Mouse (Mus musculus) MEL (cell line): ENCODE results near the gene Cwc25. TPM values are rescaled to one million over a fixed set of nuclear protein-coding genes. Genes with fewer than 3 reads are reported as not detected.

Experiments used
- DNase-seq: peaks from one replicate; pipeline ENCODE4 v3.0.0; 2011; ENCODE audit warnings: low read depth, low spot score
- H3K27ac ChIP-seq: 2 replicates; pipeline ENCODE4 v1.5.1; 2012; ENCODE audit warnings: low read depth, mild to moderate bottlenecking, control low read depth, low read length, moderate library complexity; ENCODE audit not compliant: control insufficient read depth
- H3K27me3 ChIP-seq, 2 experiments: fragments of 150-350 bp in 1 of 2; sonication (generic) in 1 of 2; 2 replicates each; pipeline ENCODE4 v1.6.1; 2012; ENCODE audit warnings: low read length in 2 of 2, mild to moderate bottlenecking in 2 of 2, improper control_type of control experiment in 1 of 2, moderate library complexity in 1 of 2; ENCODE audit not compliant: insufficient read depth in 2 of 2, control insufficient read depth in 1 of 2
- H3K36me3 ChIP-seq, 2 experiments: 2 replicates each; pipeline ENCODE4 v1.6.1; 2012 to 2014; ENCODE audit warnings: low read length in 2 of 2, improper control_type of control experiment in 1 of 2, inconsistent platforms in 1 of 2, mild to moderate bottlenecking in 1 of 2; ENCODE audit not compliant: insufficient read depth in 2 of 2, control insufficient read depth in 1 of 2
- H3K4me1 ChIP-seq, 2 experiments: fragments of 150-350 bp in 1 of 2; sonication (generic) in 1 of 2; 2 replicates each; pipeline ENCODE4 v1.6.1; 2012; ENCODE audit warnings: low read length in 2 of 2, improper control_type of control experiment in 1 of 2, mild to moderate bottlenecking in 1 of 2; ENCODE audit not compliant: insufficient read depth in 2 of 2, control insufficient read depth in 1 of 2
- H3K4me3 ChIP-seq, 2 experiments: fragments of 150-350 bp in 1 of 2; sonication (generic) in 1 of 2; 2 replicates each; pipeline ENCODE4 v1.5.1; 2012; ENCODE audit warnings: low read depth in 2 of 2, low read length in 2 of 2, mild to moderate bottlenecking in 2 of 2, moderate library complexity in 2 of 2, control low read depth in 1 of 2, improper control_type of control experiment in 1 of 2; ENCODE audit not compliant: control insufficient read depth in 1 of 2, insufficient read depth in 1 of 2
- H3K79me2 ChIP-seq: 2 replicates; pipeline ENCODE4 v1.6.1; 2012; ENCODE audit warnings: mild to moderate bottlenecking, low read length, moderate library complexity; ENCODE audit not compliant: control insufficient read depth, poor library complexity, insufficient read depth
- H3K9ac ChIP-seq: 2 replicates; pipeline ENCODE4 v1.6.1; 2012; ENCODE audit warnings: low read depth, mild to moderate bottlenecking, control low read depth, low read length, moderate library complexity; ENCODE audit not compliant: control insufficient read depth, poor library complexity, severe bottlenecking
- H3K9me3 ChIP-seq: fragments of 150-350 bp; sonication (generic); replicated peaks from 2 replicates; pipeline ENCODE4 v1.6.1; 2012; ENCODE audit warnings: mild to moderate bottlenecking, low read length, improper control_type of control experiment, moderate library complexity; ENCODE audit not compliant: insufficient read depth
- CTCF ChIP-seq, 3 experiments: IDR thresholded peaks in 2 of 3; conservative IDR thresholded peaks in 1 of 3; 2 replicates each; pipeline ENCODE4 v1.5.1; 2011 to 2012; ENCODE audit warnings: low read length in 3 of 3, low read depth in 2 of 3, mild to moderate bottlenecking in 2 of 3, improper control_type of control experiment in 1 of 3, inconsistent platforms in 1 of 3, mixed read lengths in 1 of 3, moderate library complexity in 1 of 3; ENCODE audit not compliant: control insufficient read depth in 1 of 3, insufficient read depth in 1 of 3, poor library complexity in 1 of 3, severe bottlenecking in 1 of 3
- EP300 ChIP-seq, 2 experiments: IDR thresholded peaks; 2 replicates each; pipeline ENCODE4 v1.6.1; 2011; ENCODE audit warnings: improper control_type of control experiment in 2 of 2, low read length in 2 of 2, low read depth in 1 of 2, mild to moderate bottlenecking in 1 of 2
- GATA1 ChIP-seq: IDR thresholded peaks from 2 replicates; pipeline ENCODE4 v1.6.1; 2011; ENCODE audit warnings: low read depth, low read length, improper control_type of control experiment
- KAT2A ChIP-seq: conservative IDR thresholded peaks from 2 replicates; pipeline ENCODE4 v1.6.1; 2012; ENCODE audit warnings: low read depth, low read length, improper control_type of control experiment, inconsistent platforms
- MEF2A ChIP-seq: IDR thresholded peaks from 2 replicates; pipeline ENCODE4 v1.6.1; 2014; ENCODE audit warnings: low read depth, mild to moderate bottlenecking, inconsistent platforms, low read length, improper control_type of control experiment; ENCODE audit not compliant: poor library complexity, insufficient replicate concordance, severe bottlenecking; ENCODE audit errors: extremely low read depth
- MXI1 ChIP-seq: IDR thresholded peaks from 2 replicates; pipeline ENCODE4 v1.6.1; 2011; ENCODE audit warnings: mild to moderate bottlenecking, low read depth, low read length, improper control_type of control experiment
- MYB ChIP-seq: IDR thresholded peaks from 2 replicates; pipeline ENCODE4 v1.6.1; 2011; ENCODE audit warnings: mild to moderate bottlenecking, low read depth, low read length, improper control_type of control experiment
- POLR2A ChIP-seq, 2 experiments: IDR thresholded peaks; 2 replicates each; pipeline ENCODE4 v1.6.1; 2011 to 2012; ENCODE audit warnings: low read length in 2 of 2, mild to moderate bottlenecking in 2 of 2, control low read depth in 1 of 2, improper control_type of control experiment in 1 of 2, low read depth in 1 of 2, moderate library complexity in 1 of 2; ENCODE audit not compliant: control insufficient read depth in 1 of 2, insufficient read depth in 1 of 2, poor library complexity in 1 of 2
- POLR2AphosphoS2 ChIP-seq: IDR thresholded peaks from 2 replicates; pipeline ENCODE4 v1.6.1; 2011; ENCODE audit warnings: low read length, improper control_type of control experiment
- POLR2AphosphoS5 ChIP-seq: IDR thresholded peaks from 2 replicates; pipeline ENCODE4 v1.6.1; 2012; ENCODE audit warnings: low read depth, borderline replicate concordance, mild to moderate bottlenecking, inconsistent platforms, low read length, moderate library complexity, mixed read lengths
- RCOR1 ChIP-seq: IDR thresholded peaks from 2 replicates; pipeline ENCODE4 v1.6.1; 2012; ENCODE audit warnings: low read depth, mild to moderate bottlenecking, inconsistent platforms, low read length, improper control_type of control experiment
- TCF12 ChIP-seq: IDR thresholded peaks from 2 replicates; pipeline ENCODE4 v1.6.1; 2014; ENCODE audit warnings: low read depth, mild to moderate bottlenecking, inconsistent platforms, low read length, improper control_type of control experiment, moderate library complexity
- USF1 ChIP-seq: IDR thresholded peaks from 2 replicates; pipeline ENCODE4 v1.6.1; 2014; ENCODE audit warnings: low read depth, mild to moderate bottlenecking, inconsistent platforms, low read length, improper control_type of control experiment, moderate library complexity
- ZC3H11A ChIP-seq: IDR thresholded peaks from 2 replicates; pipeline ENCODE4 v1.6.1; 2012; ENCODE audit warnings: low read depth, mild to moderate bottlenecking, inconsistent platforms, low read length, improper control_type of control experiment
- ZNF384 ChIP-seq: IDR thresholded peaks from 2 replicates; pipeline ENCODE4 v1.6.1; 2012; ENCODE audit warnings: low read depth, mild to moderate bottlenecking, inconsistent platforms, low read length, improper control_type of control experiment
- polyA plus RNA-seq, 2 experiments: library from polyadenylated mRNA; stranded (reverse) in 1 of 2; unstranded in 1 of 2; fragments of >175 nt in 1 of 2; fragments of >200 nt in 1 of 2; gene quantifications; 2 replicates each; pipeline versions ENCODE4 v1.2.1 to v1.2.4; 2012; ENCODE audit warnings: low replicate concordance in 2 of 2, low read depth in 1 of 2; ENCODE audit not compliant: insufficient read length in 2 of 2, insufficient read depth in 1 of 2, missing spikeins in 1 of 2
- total RNA-seq: library from RNA; depleted of rRNA; stranded (reverse); fragments of 300-350 nt; gene quantifications from 2 replicates; pipeline ENCODE4 v1.2.3, GENCODE M21; 2012

Gene Cwc25
- total and polyA plus RNA-seq, 3 experiments: 16.7 to 20.8 TPM; not detected in 1

DNA sequence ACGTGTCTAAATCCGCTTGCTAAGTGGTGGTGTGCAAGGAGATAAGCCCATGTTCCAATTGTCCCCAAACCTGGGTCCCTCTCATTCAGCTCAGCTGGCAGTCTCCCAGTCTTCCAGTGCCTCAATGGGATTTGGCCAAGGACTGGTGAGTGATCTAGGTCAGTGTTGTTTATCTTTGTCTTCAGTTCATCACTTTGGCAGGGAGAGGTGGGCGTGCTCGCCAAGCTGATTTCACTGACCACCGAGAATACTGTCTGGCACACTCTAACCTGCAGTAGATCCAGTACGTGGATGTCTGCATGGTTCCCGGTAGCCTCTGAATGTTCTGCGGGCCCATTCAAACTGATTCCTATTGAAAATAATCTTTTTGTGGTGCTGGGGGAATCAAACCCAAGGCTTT is 52.5 kb downstream of the Cwc25 start:
- Histone ChIP-seq H3K4me1 (peaks cover 0 to 3% of the 10 kb centered on the region in 2 experiments; a peak in 2 of 4 replicates), H3K9me3 (no peaks in the 10 kb centered on the region), H3K27me3 (no peaks in the 10 kb centered on the region), H3K36me3 (peaks cover 3 to 9% of the 10 kb centered on the region in 2 experiments; a peak in 2 of 4 replicates), H3K27ac (no peak overlapping the region), H3K4me3 (no peak overlapping the region), H3K9ac (no peak overlapping the region), H3K79me2 (0 out of 2 replicates have a peak, but pooled peaks cover 1% of the 10 kb centered on the region)
- no peak for TF ChIP-seq POLR2A (IDR thresholded peaks at IDR 0.05; ENCODE audit: control insufficient read depth in 1 of 2, insufficient read depth in 1 of 2, low read depth in 1 of 2, low read length in 2 of 2, poor library complexity in 1 of 2)
- no peak for TF ChIP-seq GATA1
- no peak for TF ChIP-seq MYB
- TF ChIP-seq POLR2AphosphoS2: peak; percentile 75; the same call in 1 of the 2 replicates
- DNase-seq: no peak

DNA sequence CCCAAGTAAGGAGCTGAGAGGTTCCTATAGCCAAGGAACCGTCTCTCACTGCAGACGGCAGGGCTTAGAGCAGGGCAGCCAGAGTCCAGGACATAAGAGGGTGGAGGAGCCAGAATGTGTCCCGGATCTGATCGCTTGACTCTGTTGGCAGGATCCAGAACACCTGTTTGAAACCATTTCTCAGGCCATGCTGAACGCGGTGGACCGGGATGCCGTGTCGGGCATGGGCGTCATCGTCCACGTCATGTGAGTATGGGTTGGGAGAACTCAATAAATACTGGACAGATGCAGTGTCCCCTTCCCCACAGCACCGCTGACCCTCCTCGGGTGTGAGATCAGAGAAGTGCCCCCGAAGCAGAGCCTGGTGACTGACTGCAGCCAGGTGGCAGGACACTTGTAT is 54.1 kb downstream of the Cwc25 start:
- 0 out of 2 replicates have a peak, but pooled peaks cover 1% of the 10 kb centered on the region for H3K79me2 ChIP-seq
- TF ChIP-seq ZNF384: no peak
- no peak for TF ChIP-seq ZC3H11A
- TF ChIP-seq RCOR1: no peak
- no peak for TF ChIP-seq EP300 (IDR thresholded peaks at IDR 0.05; ENCODE audit: low read depth in 1 of 2, low read length in 2 of 2)
- no peak for TF ChIP-seq MXI1
- TF ChIP-seq MEF2A: no peak
- no peak for TF ChIP-seq POLR2AphosphoS5
- no peak for TF ChIP-seq USF1
- no peak for TF ChIP-seq MYB
- TF ChIP-seq, all 39 proteins: peak for 0
- H3K9me3 ChIP-seq: no peaks in the 10 kb centered on the region
- H3K36me3 ChIP-seq: peaks cover 0 to 14% of the 10 kb centered on the region in 2 experiments; a peak in 2 of 4 replicates
- no peaks in the 10 kb centered on the region for H3K4me1 ChIP-seq
- H3K27ac ChIP-seq: no peak overlapping the region
- no peak overlapping the region for H3K4me3 ChIP-seq
- no peak overlapping the region for H3K9ac ChIP-seq
- no peaks in the 10 kb centered on the region for H3K27me3 ChIP-seq
- no peak for DNase-seq

DNA sequence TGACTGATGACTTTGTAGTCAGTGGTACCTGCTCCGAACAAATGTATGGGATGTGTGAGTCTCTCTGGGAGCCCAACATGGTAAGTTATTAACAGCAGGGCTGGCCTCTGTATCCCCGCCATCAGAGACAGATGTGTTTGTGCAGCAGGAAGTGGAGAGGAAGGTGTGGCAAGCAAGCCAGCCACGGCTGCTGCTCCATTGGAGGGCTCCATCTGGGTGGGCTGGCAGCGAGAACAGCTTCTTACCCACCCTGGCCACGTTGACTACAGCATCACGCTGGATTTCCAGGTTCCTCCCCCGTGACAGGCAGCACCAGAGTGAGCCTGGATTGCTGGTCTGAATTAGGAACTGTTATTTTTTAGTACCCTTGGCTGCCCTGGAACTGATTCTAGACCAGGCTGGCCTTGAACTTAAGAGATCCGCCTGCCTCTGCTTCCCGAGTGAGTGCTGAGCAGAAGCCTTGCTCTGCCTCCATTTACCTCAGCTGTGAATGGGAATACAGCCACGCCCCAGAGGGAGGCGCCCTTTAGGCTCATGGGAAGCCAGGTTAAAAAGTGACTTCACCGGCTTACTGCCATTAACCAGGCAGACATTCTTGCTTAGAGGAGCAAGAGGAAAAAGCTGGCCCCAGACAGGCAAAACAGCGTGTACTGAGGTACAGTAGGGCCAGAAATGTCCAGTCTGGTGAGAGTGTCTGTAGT is 55.0 kb downstream of the Cwc25 start:
- 0 out of 2 replicates have a peak, but pooled peaks cover 1% of the 10 kb centered on the region for H3K79me2 ChIP-seq
- no peaks in the 10 kb centered on the region for H3K27me3 ChIP-seq
- H3K4me1 ChIP-seq: no peaks in the 10 kb centered on the region
- H3K36me3 ChIP-seq: peaks cover 0 to 14% of the 10 kb centered on the region in 2 experiments; a peak in 2 of 4 replicates
- H3K27ac ChIP-seq: no peak overlapping the region
- TF ChIP-seq TCF12 (no peak), KAT2A (no peak), CTCF (IDR thresholded peaks at IDR 0.05 in 2 of 3, conservative IDR thresholded peaks at IDR 0.05 in 1 of 3; ENCODE audit: control insufficient read depth in 1 of 3, insufficient read depth in 1 of 3, low read depth in 2 of 3, low read length in 3 of 3, poor library complexity in 1 of 3, severe bottlenecking in 1 of 3) (peak in 1 of 3 experiments; percentile 26; a peak in 1 of 6 replicates)
- no peak for DNase-seq
- no peaks in the 10 kb centered on the region for H3K9me3 ChIP-seq
- no peak overlapping the region for H3K9ac ChIP-seq
- H3K4me3 ChIP-seq: no peak overlapping the region
